Comparison of ENCODE assay signal across 19 mouse cellular contexts in the genomic region with DNA sequence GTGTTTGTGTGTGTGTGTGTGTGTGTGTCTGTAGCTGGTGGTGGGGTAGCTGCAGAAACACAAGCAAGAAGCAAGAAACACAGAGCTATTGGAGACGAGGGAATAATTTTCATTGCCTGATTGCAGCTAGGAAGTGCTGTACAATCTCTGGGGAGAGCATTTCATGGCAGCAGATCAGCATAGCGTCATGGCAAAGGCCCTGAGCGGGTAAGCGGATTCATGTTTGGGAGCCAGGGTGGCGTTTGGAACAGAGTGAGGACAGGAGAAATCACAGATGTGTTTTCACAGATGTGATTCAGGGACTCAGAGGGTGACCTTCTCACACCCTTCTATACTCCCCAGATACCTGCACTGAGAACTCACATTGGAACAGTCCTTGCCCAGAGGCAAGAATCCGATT. TPM values are rescaled to one million over a fixed set of nuclear protein-coding genes. Genes with fewer than 3 reads are reported as not detected.
A peak's percentile ranks its signal among the peaks of the same experiment; 100 is the strongest.
DNase-seq lines count a peak whose midpoint lies in the region; ATAC-seq lines count a peak whose summit lies in the region.
"Had no signal": no experiment of that assay in that cellular context is flagged by ENCODE, and none has a peak within 500 bp of the region (broad histone marks: within the 10 kb centered on the region; RNA-seq: fewer than 3 reads in every experiment).

No protein-coding gene starts in this region.

- intact Hi-C loops in heart, postnatal 25 days (cut with DNase I), result no loop called here

- peak; percentile 7 for DNase-seq in adrenal gland, postnatal 25 days
- no peak for DNase-seq in adrenal gland, adult 2 months
- no peak for DNase-seq in midbrain, embryonic 10.5 days (ENCODE audit: low spot score)
- no peak for DNase-seq in midbrain, embryonic 14.5 days
- DNase-seq in gastrocnemius, postnatal 25 days, result peak; percentile 37
- DNase-seq in heart, postnatal 25 days (ENCODE audit: low spot score), result peak; percentile 53
- no peak for DNase-seq in thymus, postnatal 10 days (ENCODE audit: low spot score in 2 of 2)
- DNase-seq in liver, result no peak
- DNase-seq: cerebellum, adult 9-10 months; kidney, adult 18-20 months; kidney, postnatal 14 days; layer of hippocampus, adult 9-11 months; thymus, adult 18-20 months had no signal

- no peak overlapping the region for H3K9ac ChIP-seq in midbrain, embryonic 14.5 days (replicated peaks; ENCODE audit: low read length)
- H3K9ac ChIP-seq: embryonic facial prominence, embryonic 13.5 days; limb, embryonic 13.5 days; liver, embryonic 15.5 days had no signal

- H3K27me3 ChIP-seq in midbrain, embryonic 10.5 days (ENCODE audit: low read depth, poor library complexity, severe bottlenecking), result peaks cover 4% of the 10 kb centered on the region; the same call in 1 of the 2 replicates
- H3K27me3 ChIP-seq in midbrain, embryonic 14.5 days (ENCODE audit: control insufficient read depth, insufficient read depth, low read length), result no peaks in the 10 kb centered on the region
- H3K27me3 ChIP-seq: embryonic facial prominence, embryonic 13.5 days; limb, embryonic 13.5 days; liver, embryonic 15.5 days had no signal

- H3K4me2 ChIP-seq in midbrain, embryonic 14.5 days (ENCODE audit: low read length), result no peak overlapping the region
- H3K4me2 ChIP-seq: embryonic facial prominence, embryonic 13.5 days; limb, embryonic 13.5 days; liver, embryonic 15.5 days had no signal

- no peaks in the 10 kb centered on the region for H3K36me3 ChIP-seq in midbrain, embryonic 10.5 days
- no peaks in the 10 kb centered on the region for H3K36me3 ChIP-seq in midbrain, embryonic 14.5 days (ENCODE audit: control insufficient read depth, insufficient read depth, low read length)
- H3K36me3 ChIP-seq: embryonic facial prominence, embryonic 13.5 days; limb, embryonic 13.5 days; liver, embryonic 15.5 days had no signal

- H3K4me1 ChIP-seq in midbrain, embryonic 10.5 days, result peaks cover 34% of the 10 kb centered on the region
- peaks cover 10% of the 10 kb centered on the region; the same call in 1 of the 2 replicates for H3K4me1 ChIP-seq in midbrain, embryonic 14.5 days (ENCODE audit: control insufficient read depth, insufficient read depth, low read length)
- H3K4me1 ChIP-seq: liver, embryonic 15.5 days had no signal

- WGBS in midbrain, embryonic 10.5 days, result 85% methylated on average over 6 of the region's 6 CpGs
- 63% methylated on average over 6 of the region's 6 CpGs for WGBS in midbrain, embryonic 14.5 days

- H3K4me3 ChIP-seq in midbrain, embryonic 10.5 days, result no peak overlapping the region
- no peak overlapping the region for H3K4me3 ChIP-seq in midbrain, embryonic 14.5 days (replicated peaks; ENCODE audit: low read depth, low read length)
- H3K4me3 ChIP-seq: embryonic facial prominence, embryonic 13.5 days; limb, embryonic 13.5 days; liver, embryonic 15.5 days had no signal

- H3K9me3 ChIP-seq in midbrain, embryonic 10.5 days (replicated peaks), result no peaks in the 10 kb centered on the region
- H3K9me3 ChIP-seq in midbrain, embryonic 14.5 days (ENCODE audit: control insufficient read depth, low read length), result no peaks in the 10 kb centered on the region
- H3K9me3 ChIP-seq: embryonic facial prominence, embryonic 13.5 days; limb, embryonic 13.5 days; liver, embryonic 15.5 days had no signal

- no peak for ATAC-seq in midbrain, embryonic 14.5 days (ENCODE audit: low FRiP score, low TSS enrichment)
- ATAC-seq: lung, postnatal 0 days had no signal

- H3K27ac ChIP-seq in midbrain, embryonic 10.5 days (replicated peaks), result peak overlapping the region; percentile 28; the same call in 1 of the 2 replicates
- no peak overlapping the region for H3K27ac ChIP-seq in midbrain, embryonic 14.5 days (replicated peaks; ENCODE audit: low read depth, low read length)
- H3K27ac ChIP-seq: embryonic facial prominence, embryonic 13.5 days; limb, embryonic 13.5 days; liver, embryonic 15.5 days had no signal

RNA-seq across cellular contexts. Expression of a gene that starts 10.9 kb away (rescaled TPM):
- 0.61 and 0.76 TPM in 2 replicates for total RNA-seq in adrenal gland, postnatal 25 days (2021)
- total RNA-seq in adrenal gland, adult 2 months (2021), result 1 to 10 TPM; 1.3 to 2.8 TPM
- polyA plus RNA-seq in adrenal gland, adult 2 months (2012; rRNA removed), result 1.0 and 1.4 TPM in 2 replicates
- 9.7 and 11.3 TPM in 2 replicates for polyA plus RNA-seq in midbrain, embryonic 10.5 days (2016; fragmentation: Nextera tagmentation; extraction: Ambion mirVana)
- polyA plus RNA-seq in midbrain, embryonic 14.5 days (2014; fragmentation: Nextera tagmentation; extraction: Ambion mirVana), result 4.2 and 6.4 TPM in 2 replicates
- 1 to 10 TPM; 1.8 TPM for total RNA-seq in gastrocnemius, postnatal 25 days (2021)
- 1 to 10 TPM; 1.2 to 1.6 TPM for total RNA-seq in heart, postnatal 25 days (2021)
- total RNA-seq: megakaryocyte, adult 5-6 weeks had no signal
- polyA plus RNA-seq: heart, embryonic 14.5 days had no signal

Comparison
In these comparisons a context has a peak if more than half of its experiments do, and no peak if none do; other contexts are left out.
1. DNase-seq: peak in adrenal gland, postnatal 25 days (single experiment), gastrocnemius, postnatal 25 days (single experiment) and heart, postnatal 25 days (single experiment); none in adrenal gland, adult 2 months (single experiment), midbrain, embryonic 10.5 days (single experiment), midbrain, embryonic 14.5 days (single experiment), thymus, postnatal 10 days (0 of 2) and liver (single experiment).